Mouse (Mus musculus) ES-E14 (cell line): ENCODE measurements around the gene Pappa2.

Experiments
- CHD2 ChIP-seq: IDR thresholded peaks from 2 replicates; pipeline ENCODE4 v1.6.1; 2014; ENCODE audit warnings: mild to moderate bottlenecking, low read depth, low read length, inconsistent platforms
- HCFC1 ChIP-seq: IDR thresholded peaks from 2 replicates; pipeline ENCODE4 v1.6.1; 2012; ENCODE audit warnings: low read length, inconsistent platforms, borderline replicate concordance; ENCODE audit not compliant: insufficient read depth
- MAFK ChIP-seq: IDR thresholded peaks from 2 replicates; pipeline ENCODE4 v1.6.1; 2014; ENCODE audit warnings: mild to moderate bottlenecking, low read depth, low read length, inconsistent platforms; ENCODE audit not compliant: insufficient read depth
- ZC3H11A ChIP-seq: IDR thresholded peaks from 2 replicates; pipeline ENCODE4 v1.6.1; 2012; ENCODE audit warnings: low read depth, mild to moderate bottlenecking, inconsistent platforms, low read length, borderline replicate concordance
- ZNF384 ChIP-seq: IDR thresholded peaks from 2 replicates; pipeline ENCODE4 v1.6.1; 2012; ENCODE audit warnings: low read depth, low read length, inconsistent platforms

GRCm38 (mm10) chr1:159014940-159015660 lies 34.8 kb upstream of the Pappa2 start:
- TF ChIP-seq HCFC1 = no peak
- TF ChIP-seq ZC3H11A = no peak
- TF ChIP-seq CHD2 = no peak
- TF ChIP-seq MAFK = no peak
- TF ChIP-seq ZNF384 = no peak
